Mouse (Mus musculus) lung, embryonic 14.5 days (tissue): ENCODE measurements around the gene Gm48551. TPM values are rescaled to one million over a fixed set of nuclear protein-coding genes. Genes with fewer than 3 reads are reported as not detected.
A peak's percentile ranks its signal among the peaks of the same experiment; 100 is the strongest.

Experiments
- ATAC-seq: fragments of 200-750 bp; cut with Nextera tagmentation; 2 replicates; pipeline ENCODE4 v1.8.0; 2017; ENCODE audit warnings: mild to moderate bottlenecking, moderate TSS enrichment, moderate library complexity; ENCODE audit not compliant: insufficient read depth
- DNase-seq: peaks from one replicate; pipeline ENCODE4 v3.0.0-alpha.2; 2015
- H3K27ac ChIP-seq: fragments of 300-500 bp; sonication (generic); 2 replicates; pipeline ENCODE4 v1.5.1; 2014; ENCODE audit warnings: low read depth, mild to moderate bottlenecking, moderate library complexity
- H3K27me3 ChIP-seq: fragments of 300-500 bp; sonication (generic); 2 replicates; pipeline ENCODE4 v1.6.1; 2014; ENCODE audit warnings: low read length, control low read depth; ENCODE audit not compliant: insufficient read depth
- H3K36me3 ChIP-seq: fragments of 300-500 bp; sonication (generic); 2 replicates; pipeline ENCODE4 v1.6.1; 2014; ENCODE audit warnings: control low read depth; ENCODE audit not compliant: insufficient read depth
- H3K4me1 ChIP-seq: fragments of 300-500 bp; sonication (generic); 2 replicates; pipeline ENCODE4 v1.6.1; 2014; ENCODE audit warnings: antibody characterized with exemption, control low read depth; ENCODE audit not compliant: insufficient read depth
- H3K4me2 ChIP-seq: fragments of 300-500 bp; sonication (generic); 2 replicates; pipeline ENCODE4 v1.6.1; 2014; ENCODE audit warnings: mild to moderate bottlenecking
- H3K4me3 ChIP-seq: fragments of 300-500 bp; sonication (generic); 2 replicates; pipeline ENCODE4 v1.5.1; 2014; ENCODE audit warnings: low read depth, low read length
- H3K9ac ChIP-seq: fragments of 300-500 bp; sonication (generic); 2 replicates; pipeline ENCODE4 v1.6.1; 2014
- H3K9me3 ChIP-seq: fragments of 300-500 bp; sonication (generic); 2 replicates; pipeline ENCODE4 v1.6.1; 2016; ENCODE audit warnings: low read depth, low read length, control low read depth
- CTCF ChIP-seq: IDR thresholded peaks from 2 replicates; pipeline ENCODE4 v1.5.1; 2016; ENCODE audit warnings: antibody characterized with exemption, low read depth
- WGBS: fragments of 180-500 bp; shearing (Covaris S2); extraction: QIAGEN DNeasy Blood & Tissue Kit; methylation state at CpG from one replicate; pipeline ENCODE4 v1.1.7; 2014; 5-methylcytosine and 5-hydroxymethylcytosine counted together
- polyA plus RNA-seq: library from polyadenylated mRNA; unstranded; fragments of >200 nt; fragmentation: Nextera tagmentation; extraction: Ambion mirVana; gene quantifications from 2 replicates; pipeline ENCODE4 v1.2.1, GENCODE M21; 2014

The Gm48551 gene
- polyA plus RNA-seq, 1 experiment from 2014 or later: 3.8 TPM

DNA sequence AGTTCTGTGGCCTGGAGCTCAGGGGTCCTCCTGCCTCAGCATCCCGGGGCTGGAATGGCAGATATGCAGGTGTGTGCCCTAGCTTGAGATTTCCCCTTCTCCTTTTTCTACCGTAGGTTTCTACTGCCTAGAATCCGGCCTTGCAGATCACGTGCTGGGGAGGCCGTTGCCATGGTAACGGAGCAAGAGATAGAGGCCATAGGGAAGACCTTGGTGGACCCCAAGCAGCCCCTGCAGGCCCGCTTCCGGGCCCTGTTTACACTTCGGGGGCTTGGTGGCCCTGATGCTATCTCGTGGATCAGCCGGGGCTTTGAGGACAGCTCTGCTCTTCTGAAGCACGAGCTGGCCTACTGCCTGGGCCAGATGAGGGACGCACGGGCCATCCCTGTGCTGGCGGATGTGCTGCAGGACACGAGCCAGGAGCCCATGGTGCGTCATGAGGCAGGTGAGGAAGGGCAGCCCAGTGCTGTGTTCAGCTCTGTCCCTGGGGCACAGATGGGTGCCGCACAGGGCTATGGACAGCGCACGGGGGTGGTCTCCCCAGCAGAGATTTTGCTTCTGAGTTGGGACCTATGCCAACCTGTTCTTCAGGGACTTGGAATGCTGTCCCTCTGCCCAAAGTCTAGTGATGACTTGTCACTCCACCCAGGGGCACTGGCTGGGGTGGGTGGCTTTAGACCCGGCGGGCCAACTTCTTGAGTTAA lies 1.5 kb downstream of the Gm48551 start:
- Histone ChIP-seq H3K9me3 (no peaks in the 10 kb centered on the region), H3K27ac (no peak overlapping the region), H3K9ac (0 out of 2 replicates have a peak overlapping the region, but pooled peaks have one; percentile 84), H3K4me3 (peak overlapping the region; percentile 97), H3K27me3 (no peaks in the 10 kb centered on the region), H3K4me2 (peak overlapping the region; percentile 92), H3K36me3 (peaks cover 35% of the 10 kb centered on the region), H3K4me1 (no peaks in the 10 kb centered on the region; the same call in 1 of the 2 replicates)
- DNase-seq (no peak), ATAC-seq (no peak)
- TF ChIP-seq CTCF: no peak
- WGBS: 64% methylated on average over 22 of the region's 22 CpGs

GRCm38 (mm10) chr10:81387716-81388115 lies 3.5 kb downstream of the Gm48551 start:
- Histone ChIP-seq H3K27ac (no peak overlapping the region), H3K9ac (no peak overlapping the region), H3K4me2 (no peak overlapping the region), H3K27me3 (no peaks in the 10 kb centered on the region), H3K4me1 (no peaks in the 10 kb centered on the region; the same call in 1 of the 2 replicates), H3K9me3 (no peaks in the 10 kb centered on the region), H3K4me3 (no peak overlapping the region), H3K36me3 (peaks cover 35% of the 10 kb centered on the region)
- DNase-seq (no peak), ATAC-seq (no peak)
- WGBS: 91% methylated on average over 20 of the region's 20 CpGs
- TF ChIP-seq CTCF: no peak

DNA sequence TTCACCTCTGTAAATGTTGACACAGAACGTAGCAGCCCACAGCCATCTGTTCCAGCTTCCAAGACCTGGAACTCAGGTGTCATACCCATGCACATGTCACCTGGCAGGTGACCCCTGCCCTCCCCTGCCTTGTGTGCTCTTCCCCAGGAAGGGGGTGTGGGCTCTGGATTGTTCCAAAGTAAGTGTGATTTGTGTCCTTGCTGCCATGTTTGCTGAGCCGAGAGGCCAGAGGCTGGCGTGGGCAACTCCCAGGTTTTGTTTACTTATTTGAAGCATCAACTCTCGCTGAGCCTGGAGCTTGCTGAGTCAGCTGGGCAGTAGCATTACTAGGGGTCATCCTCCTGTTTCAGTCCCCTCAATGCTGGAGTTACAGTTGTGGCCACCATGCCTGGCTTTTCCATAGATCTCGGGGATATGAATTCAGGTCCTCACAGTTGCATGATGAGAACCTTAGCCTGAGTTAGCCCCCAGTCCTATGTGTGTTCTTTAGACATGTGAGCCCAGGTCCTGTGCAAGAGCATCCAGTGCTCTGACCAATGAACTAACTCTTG lies 4.3 kb downstream of the Gm48551 start, which contains the start of gene Gm48552:
Gene Gm48552 (plus strand): TSS at position 501 of the 551 bp plus-strand sequence.
- Histone ChIP-seq H3K4me1 (no peaks in the 10 kb centered on the region; the same call in none of the 2 replicates), H3K9me3 (no peaks in the 10 kb centered on the region), H3K4me3 (no peak within 1 kb of the TSS), H3K36me3 (peaks cover 35% of the 10 kb centered on the region), H3K4me2 (no peak within 1 kb of the TSS), H3K27ac (no peak within 1 kb of the TSS; the same call in none of the 2 replicates), H3K9ac (no peak within 1 kb of the TSS), H3K27me3 (no peaks in the 10 kb centered on the region)
- no peak for TF ChIP-seq CTCF
- ATAC-seq (no peak), DNase-seq (no peak)
- WGBS: 52% methylated on average over 5 of the region's 5 CpGs

GRCm38 (mm10) chr10:81389373-81389772 lies 5.1 kb downstream of the Gm48551 start:
- 47% methylated on average over 3 of the region's 3 CpGs for WGBS
- no peak for ATAC-seq
- H3K36me3 ChIP-seq: peaks cover 35% of the 10 kb centered on the region
- H3K27ac ChIP-seq: no peak overlapping the region; the same call in none of the 2 replicates
- TF ChIP-seq CTCF: no peak
- H3K4me1 ChIP-seq: no peaks in the 10 kb centered on the region; the same call in none of the 2 replicates
- no peak overlapping the region for H3K4me2 ChIP-seq
- DNase-seq: peak; percentile 29
- no peaks in the 10 kb centered on the region for H3K27me3 ChIP-seq
- no peak overlapping the region for H3K9ac ChIP-seq
- no peaks in the 10 kb centered on the region for H3K9me3 ChIP-seq
- no peak overlapping the region for H3K4me3 ChIP-seq

GRCm38 (mm10) chr10:81389801-81390677 lies 5.8 kb downstream of the Gm48551 start:
- TF ChIP-seq CTCF: peak; percentile 94
- no peak overlapping the region for H3K4me2 ChIP-seq
- H3K4me1 ChIP-seq: no peaks in the 10 kb centered on the region; the same call in none of the 2 replicates
- H3K9ac ChIP-seq: no peak overlapping the region
- no peaks in the 10 kb centered on the region for H3K9me3 ChIP-seq
- no peak overlapping the region; the same call in 1 of the 2 replicates for H3K27ac ChIP-seq
- peak; percentile 76 for DNase-seq
- peak; percentile 65 for ATAC-seq
- peaks cover 35% of the 10 kb centered on the region for H3K36me3 ChIP-seq
- WGBS: 57% methylated on average over 23 of the region's 23 CpGs
- H3K27me3 ChIP-seq: no peaks in the 10 kb centered on the region
- no peak overlapping the region for H3K4me3 ChIP-seq

DNA sequence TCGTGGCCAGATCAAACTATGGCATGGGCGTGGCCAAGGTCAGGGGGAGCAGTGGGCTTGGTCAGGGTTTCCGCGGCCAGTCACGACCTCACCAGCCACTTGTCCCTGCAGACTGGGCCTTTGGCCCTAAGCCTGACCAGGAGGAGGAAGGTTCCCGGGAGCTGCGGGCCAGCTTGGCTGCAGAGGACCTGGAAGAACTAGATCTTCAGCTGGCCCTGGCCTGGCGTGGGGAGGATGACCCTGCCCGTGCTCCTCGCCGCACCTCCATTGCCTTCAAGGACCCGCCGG lies 6.4 kb downstream of the Gm48551 start:
- H3K36me3 ChIP-seq: peaks cover 34% of the 10 kb centered on the region
- H3K9ac ChIP-seq: no peak overlapping the region
- DNase-seq: no peak
- H3K27ac ChIP-seq: no peak overlapping the region
- H3K4me3 ChIP-seq: no peak overlapping the region
- no peaks in the 10 kb centered on the region for H3K27me3 ChIP-seq
- no peaks in the 10 kb centered on the region for H3K9me3 ChIP-seq
- ATAC-seq: no peak
- 87% methylated on average over 13 of the region's 13 CpGs for WGBS
- H3K4me2 ChIP-seq: no peak overlapping the region
- no peaks in the 10 kb centered on the region; the same call in none of the 2 replicates for H3K4me1 ChIP-seq
- TF ChIP-seq CTCF: no peak
